Mouse (Mus musculus) heart, adult 11 months (tissue): Measurements from ENCODE around the gene Nlgn2.
A peak's percentile ranks its signal among the peaks of the same experiment; 100 is the strongest.

Experiments used
- DNase-seq: peaks from one replicate; pipeline ENCODE4 v3.0.0; 2022

The Nlgn2 gene

DNA sequence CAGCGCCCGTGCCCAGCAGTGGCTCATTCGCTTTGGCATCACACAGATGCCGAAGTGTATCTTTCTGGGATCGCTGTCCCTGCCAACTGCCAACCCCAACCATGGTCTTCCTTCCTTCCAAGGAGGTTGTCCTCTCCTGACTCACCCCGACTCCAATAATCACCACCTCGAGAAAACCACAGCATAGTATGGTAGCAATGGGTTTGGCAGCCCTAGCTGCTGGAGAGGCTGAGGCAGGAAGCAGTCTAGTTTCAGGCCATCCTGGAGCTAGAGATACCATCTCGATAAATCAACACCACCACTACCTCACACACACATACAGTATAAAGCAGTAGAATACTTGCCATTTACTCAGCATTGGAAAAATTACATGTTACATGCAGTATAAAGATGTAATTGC lies 18.7 kb downstream of the Nlgn2 start:
- no peak for DNase-seq

DNA sequence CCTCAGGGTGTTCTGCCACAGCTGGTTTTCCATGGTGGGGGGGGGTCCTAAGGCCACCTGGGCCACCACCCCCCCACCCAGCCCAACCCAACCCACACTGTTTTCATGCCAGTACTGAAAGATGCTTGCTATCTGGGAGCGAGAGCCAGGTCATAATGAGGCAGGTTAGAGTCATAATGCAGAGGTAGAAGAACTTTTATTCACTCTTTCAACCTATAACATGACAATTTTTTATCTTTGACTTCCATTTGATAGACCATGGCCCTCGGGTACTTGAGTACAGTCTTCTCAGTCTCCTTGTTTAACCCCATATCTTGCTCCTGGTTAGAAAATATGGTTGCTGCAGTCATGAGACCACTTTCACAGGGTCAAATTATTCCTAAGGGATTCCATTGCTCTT lies 19.2 kb downstream of the Nlgn2 start, which contains the start of gene Spem2:
TSS of gene Spem2 (minus strand) at position 101 of the 400 bp plus-strand sequence.
- no peak for DNase-seq

DNA sequence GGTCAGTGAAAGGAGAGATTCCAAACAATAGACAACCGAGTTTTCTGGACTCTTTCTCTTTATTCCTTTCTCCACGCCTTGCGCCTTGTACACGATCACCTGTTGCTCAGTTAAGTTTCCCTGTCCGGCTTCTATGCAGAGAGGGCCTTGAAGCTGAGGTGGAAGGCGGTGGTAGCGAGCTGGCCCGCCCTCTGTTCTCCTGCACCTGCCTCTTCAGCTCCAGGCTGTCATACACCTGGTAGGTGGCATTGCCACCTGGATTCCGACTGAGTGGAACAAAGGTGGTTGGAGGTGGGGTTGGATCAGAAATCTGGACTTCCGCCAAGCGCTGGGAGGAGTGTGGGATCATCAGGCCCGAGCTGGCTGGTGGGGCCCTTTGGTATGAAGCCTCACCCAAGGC lies 21.1 kb downstream of the Nlgn2 start:
- DNase-seq: no peak

DNA sequence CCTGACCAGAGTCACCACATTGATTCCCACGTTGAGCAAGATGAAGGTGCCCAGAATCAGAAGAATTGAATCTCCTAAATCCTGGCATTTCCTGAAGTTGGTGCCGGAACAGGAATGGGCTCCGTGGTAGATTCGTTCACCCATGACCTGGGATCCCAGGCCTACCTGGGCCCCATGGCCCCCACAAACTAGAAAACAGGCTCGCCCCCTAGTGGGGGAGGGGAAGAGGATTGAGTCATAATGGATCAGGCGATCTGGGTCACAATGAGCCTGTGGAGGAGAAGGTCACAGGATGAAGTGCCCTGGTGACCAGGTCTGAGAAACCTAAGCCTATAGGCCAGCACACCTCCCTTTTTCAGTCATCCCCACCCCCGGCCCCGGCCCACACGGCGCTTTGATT lies 22.4 kb downstream of the Nlgn2 start, which contains the start of gene Gm39566:
TSS of gene Gm39566 (minus strand) at position 144 of the 400 bp plus-strand sequence.
- DNase-seq: no peak

DNA sequence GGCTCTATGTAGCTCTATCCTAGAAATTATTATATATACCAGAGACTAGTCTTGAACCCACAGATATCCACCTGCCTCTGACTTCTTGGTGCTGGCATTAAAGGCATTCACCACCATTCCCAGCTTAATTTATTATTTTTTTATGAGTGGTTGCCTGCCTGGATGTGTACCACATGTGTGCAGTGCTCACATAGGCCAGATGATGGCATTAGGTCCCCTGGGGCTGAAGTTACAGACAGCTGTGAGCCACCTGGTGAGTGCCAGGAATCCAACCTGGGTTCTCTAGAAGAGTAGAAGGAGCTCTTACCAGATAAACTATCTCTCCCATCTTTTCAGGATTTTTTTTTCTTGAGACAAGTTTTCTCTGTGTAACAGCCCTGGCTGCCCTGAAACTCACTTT lies 27.3 kb downstream of the Nlgn2 start:
- DNase-seq: no peak

DNA sequence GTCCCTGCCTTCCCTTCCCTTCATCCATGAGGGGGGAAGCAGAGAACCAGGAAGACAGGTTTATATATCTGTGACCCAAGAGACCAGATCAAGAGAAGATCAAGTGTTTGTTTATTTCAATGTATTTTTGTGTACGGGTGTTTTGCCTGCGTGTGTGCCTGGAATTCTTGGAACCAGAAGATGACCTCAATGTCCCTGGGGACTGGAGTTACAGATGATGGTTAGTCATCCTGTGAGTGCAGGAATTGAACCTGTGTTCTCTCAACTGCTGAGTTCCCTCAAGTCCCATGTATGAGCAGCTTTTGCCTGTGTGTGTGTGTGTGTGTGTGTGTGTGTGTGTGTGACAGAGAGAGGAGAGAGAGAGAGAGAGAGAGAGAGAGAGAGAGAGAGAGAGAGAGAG lies 29.9 kb downstream of the Nlgn2 start:
- DNase-seq: no peak

DNA sequence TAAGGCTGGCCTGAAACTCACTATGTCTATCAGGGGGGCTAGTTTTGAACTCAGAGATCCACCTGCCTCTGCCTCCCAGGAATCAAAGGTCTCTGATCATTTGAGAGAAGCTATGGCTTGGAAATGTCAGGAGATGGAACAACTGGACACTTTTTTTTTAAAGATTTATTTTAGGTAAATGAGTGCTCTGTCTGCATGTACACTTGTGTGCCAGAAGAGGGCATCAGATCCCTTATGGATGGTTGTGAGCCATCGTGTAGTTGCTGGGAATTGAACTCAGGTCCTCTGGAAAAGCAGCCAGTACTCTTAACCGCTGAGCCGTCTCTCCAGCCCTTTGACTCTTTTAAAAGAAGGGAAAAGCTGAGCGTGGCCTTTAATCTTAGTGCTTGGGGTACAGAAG lies 31.2 kb downstream of the Nlgn2 start:
- DNase-seq: no peak

DNA sequence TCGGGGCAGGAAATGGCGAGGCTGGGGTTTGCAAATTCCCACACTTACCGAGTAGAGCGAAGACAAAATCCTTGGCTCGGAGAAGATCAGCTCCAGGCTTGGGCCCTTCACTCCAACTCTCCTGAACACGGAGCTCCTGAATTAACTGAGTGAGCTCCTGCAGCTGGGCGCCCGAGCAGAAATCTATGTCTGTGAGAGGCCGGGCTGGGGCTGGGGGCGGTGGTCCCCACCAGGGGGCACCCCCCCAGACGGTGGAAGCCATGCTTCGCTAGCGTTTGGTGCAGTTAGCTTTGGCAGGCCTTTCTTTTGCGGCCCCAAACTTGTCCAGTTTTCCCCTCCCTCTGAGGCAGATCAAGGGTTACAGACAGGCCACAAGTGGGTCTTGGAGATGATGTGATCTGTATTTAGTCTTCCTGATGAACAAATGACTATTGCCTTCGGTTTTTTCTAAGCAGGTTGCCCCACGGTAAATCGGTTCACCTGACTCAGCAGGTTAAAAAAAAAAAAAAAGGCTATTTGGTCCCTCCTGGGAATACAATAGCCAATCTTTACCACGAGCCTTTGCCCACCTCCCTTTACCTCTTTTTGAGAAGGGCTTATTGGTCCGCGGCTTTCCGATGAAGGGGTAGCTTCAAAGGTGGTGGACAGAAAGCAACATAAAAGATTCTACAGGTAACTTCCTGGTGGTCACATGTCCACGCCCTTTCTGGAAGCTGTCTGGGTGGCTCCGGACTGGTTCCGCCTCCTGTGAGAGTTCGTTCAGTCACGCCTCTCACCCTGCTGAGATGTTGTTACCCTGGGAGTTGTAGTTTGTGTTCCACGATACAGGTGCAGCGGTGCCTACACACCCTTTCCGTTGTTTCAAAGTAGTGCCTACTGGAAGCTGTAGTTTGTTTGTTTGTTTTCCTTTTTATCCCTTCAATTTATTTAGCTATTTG lies 32.3 kb downstream of the Nlgn2 start, which contains the start of gene Tmem102:
TSS of gene Tmem102 (minus strand) at position 653 of the 938 bp plus-strand sequence.
- DNase-seq: peak; percentile 91

DNA sequence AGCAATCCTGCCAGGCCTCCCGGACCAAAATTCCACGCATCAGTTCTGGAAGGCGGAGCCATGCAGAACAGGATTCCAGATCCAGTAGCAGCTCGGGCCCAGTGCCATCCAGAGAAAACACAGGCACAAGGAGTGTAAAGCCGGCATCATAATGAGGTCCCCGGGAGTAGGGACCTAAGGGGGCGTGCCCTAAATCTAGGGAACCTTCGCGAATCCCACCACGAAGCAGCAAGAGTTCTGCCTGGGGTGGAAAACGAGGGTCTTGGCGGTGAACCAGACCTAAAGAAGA lies 33.0 kb downstream of the Nlgn2 start:
- DNase-seq: peak; percentile 96

DNA sequence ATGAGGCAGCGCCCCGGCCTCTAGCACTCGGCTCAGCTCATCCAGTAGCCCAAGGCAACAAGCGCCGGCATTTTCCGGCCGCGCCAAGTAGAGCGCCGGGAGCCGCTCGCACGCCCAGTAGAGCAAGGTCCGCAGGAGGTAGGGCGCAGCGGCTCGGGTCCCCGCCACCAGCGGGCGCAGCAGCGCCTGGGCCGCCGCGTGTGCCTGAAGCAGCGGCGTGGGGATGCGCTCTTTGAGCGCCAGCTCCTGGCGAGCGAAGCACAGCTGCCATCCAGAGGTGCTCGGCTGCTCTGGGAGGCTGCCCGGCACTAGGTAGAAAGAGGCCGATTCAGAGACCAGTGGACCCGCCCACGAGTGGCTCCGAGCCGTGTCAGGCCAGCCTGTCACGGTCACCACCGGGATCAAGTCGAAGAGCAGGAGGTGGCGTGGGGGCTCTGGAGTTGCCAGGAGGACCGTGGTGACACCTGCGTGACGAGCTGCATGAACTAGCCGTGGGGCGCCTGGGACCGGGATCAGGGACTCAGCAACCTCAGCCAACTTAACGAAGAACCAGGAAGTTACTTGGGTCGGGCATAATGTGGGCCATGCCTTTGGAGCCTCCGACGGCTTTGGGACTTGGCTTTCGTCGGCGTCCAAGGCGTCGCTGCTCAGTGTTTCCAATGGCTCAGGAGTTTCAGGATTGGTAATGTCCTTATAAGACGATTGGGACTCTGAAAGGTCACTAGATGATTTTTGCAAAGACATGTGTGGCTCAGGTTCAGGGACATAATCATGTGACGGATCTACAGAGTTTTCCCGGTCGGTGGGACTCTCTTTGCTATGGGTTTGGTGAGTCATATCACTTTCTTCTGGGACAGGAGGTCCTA lies 33.6 kb downstream of the Nlgn2 start:
- peak; percentile 98 for DNase-seq

DNA sequence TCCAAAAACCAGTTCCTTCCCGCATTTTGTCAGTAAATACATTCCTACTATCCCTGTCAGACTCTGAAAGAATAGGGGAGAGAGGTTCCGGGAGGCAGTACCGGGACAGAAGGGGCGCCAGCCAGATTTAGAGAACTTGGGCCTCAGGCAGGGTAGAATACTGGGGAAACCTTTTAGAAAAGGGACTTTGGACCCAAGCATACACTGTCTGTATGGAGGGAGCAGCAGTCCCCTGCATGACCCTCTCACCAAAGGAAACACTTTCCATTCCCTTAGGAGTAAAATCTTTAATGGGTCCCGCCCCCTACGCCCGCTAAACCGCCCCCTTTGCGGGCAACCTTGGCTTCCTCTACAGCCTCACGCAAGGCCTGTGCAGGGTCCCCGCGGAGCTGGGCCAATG lies 34.3 kb downstream of the Nlgn2 start:
- DNase-seq: no peak

DNA sequence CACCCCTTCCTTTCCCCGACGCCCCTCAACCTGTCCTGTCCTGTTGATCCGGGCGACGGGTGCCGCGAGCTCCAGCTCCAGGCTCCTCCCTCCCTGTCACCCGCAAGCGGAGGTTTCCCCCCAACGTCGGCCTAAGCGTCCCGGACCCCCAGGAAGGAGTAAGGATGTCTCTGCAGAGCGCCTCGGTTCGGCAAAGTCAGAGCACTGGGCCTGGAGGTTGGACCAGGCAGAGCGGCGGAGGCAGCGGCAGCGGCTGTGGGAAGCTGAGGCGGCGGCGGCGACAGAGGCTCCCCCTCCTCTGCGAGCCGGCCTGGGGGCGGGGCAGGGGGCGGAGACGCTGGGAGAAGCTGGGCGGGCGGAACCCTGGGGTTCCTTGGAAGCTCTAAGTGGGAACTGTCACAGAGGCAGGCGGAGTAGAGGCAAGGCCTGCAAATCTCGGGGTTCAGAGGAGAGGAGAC lies 34.9 kb downstream of the Nlgn2 start:
- DNase-seq: peak; percentile 99

DNA sequence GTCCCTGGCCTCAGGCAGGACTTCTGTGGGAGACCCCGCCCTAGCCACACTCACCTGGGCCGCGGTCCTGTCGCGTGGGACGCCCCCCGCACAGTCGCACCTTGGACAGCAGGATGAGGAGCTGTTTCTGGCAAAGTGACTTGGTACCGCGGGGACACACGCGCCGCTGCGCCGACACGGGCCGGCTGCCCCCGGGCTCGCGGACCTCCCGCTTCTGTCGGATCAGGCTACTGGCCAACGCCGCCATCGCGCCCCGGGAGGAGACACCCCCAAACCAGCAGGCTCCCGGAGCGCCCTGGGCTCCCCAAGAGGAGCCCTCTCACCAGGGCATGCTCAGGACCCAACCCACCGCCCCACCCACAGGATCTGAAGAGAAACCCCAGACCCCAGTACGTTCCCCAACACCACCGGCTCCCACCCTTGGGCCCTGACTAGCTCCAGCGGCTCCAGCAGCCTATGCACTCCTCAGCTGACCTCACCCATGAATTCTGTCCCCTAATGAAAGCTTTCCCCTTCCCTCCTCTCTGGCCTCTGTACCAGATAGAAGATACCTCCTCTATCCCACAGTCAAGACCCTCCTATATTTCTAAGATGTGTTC lies 36.1 kb downstream of the Nlgn2 start, which contains the start of gene Fgf11:
TSS of gene Fgf11 (minus strand) at position 479 of the 599 bp plus-strand sequence.
- DNase-seq: peak; percentile 95

DNA sequence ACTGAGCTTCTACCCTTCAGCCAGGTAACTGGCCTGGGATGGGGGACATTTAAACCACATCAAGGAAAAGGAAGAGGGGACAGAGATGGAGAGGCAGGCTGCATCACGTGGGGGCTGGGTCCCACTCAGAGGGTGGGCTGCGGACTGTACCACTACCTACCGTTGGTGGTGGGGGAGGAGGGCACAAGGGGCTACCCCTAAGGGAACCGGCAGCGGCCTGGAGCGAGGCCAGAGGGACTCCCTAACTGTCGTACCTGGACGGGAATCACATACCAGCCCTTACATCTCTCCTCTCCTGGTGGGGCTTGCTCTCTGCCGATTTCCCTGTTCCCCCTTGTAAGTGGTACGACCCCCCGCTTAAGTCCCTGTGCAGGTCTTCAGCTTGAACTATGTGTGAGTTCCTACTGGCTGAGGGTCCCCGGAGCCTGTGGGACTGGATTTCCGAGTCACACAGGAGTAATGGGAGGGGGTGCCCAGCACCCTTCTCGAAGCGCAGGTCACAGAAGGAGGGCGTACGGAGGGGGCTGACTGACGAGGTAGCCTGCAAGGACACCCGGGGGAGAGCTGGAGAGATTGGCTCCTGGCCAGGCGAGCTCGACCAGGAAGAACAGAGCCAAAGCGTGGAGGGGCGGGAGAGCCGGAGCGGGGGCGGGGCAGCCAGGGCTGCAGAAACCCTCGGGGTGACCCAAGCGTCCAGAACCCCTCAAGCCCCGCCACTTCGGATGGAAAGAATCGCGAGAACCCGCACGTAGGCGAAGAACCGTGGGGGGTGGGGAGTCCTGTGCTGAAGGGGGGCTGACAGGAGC lies 37.0 kb downstream of the Nlgn2 start:
- DNase-seq: peak; percentile 97

DNA sequence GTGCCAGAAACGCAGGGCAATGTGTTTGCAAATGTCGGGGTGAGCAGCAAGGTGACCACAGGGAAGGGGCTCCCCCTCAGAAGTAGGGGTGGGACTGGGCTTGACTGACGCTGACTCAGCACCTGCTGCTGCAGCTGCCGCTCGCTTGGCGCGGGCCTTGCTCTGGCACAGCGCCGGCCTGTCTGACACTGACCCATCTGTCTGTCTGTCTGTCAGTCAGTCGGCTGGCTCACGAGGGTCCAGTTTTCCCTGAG lies 37.5 kb downstream of the Nlgn2 start:
- no peak for DNase-seq

DNA sequence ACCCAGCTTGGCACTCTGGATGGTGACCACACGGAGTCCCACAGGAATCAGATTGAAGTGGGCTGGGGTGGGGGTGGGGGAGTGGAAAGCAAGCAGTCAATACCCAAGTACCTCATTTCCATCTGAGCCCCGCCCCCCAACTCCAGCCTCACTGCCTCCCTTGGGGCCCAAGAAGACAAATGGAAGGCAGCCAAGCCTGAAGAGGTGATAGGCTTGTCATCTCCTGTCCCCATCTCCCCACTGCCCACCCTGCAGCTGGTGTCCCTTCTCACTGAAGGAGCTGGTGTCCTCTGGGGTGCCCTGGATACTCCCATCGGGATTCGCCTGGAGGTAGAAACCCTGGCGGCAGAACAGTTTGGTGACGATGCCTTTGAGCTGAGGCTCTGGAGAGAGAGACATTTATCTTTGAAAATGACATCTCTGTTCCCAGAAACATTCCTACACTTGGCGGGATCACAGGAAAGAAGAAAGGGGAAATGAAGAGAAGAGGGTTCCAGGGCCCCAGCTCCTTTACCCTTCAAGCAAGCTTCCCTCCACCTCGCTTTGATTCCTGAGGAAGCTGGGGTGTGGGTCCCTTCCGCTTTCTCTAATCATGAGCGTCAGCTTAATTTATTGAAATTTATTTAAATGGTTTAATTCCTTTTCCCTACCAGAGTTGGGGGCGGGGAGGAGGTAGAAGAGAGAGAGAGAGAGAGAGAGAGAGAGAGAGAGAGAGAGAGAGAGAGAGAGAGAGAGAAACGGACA lies 38.0 kb downstream of the Nlgn2 start:
- peak; percentile 94 for DNase-seq

DNA sequence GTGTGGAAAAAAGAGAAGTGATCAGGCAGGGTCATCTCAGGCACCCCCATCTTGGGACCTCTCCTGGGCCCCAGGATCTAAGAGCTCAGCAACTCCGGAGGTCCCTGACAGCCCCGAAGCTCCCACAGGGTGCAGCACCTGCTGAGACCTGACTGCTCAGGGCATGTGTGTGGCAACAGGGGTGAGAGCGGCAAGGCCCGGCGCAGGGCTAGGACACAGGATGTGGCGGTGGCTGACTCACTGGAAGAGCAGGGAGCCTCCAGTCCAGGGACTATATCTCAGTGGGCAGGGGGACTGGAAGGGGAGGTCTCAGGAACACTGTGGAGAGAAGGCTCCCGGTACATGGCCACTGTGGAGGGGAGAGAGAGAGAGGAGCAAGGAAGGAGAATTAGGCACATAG lies 39.7 kb downstream of the Nlgn2 start:
- DNase-seq: peak; percentile 90

DNA sequence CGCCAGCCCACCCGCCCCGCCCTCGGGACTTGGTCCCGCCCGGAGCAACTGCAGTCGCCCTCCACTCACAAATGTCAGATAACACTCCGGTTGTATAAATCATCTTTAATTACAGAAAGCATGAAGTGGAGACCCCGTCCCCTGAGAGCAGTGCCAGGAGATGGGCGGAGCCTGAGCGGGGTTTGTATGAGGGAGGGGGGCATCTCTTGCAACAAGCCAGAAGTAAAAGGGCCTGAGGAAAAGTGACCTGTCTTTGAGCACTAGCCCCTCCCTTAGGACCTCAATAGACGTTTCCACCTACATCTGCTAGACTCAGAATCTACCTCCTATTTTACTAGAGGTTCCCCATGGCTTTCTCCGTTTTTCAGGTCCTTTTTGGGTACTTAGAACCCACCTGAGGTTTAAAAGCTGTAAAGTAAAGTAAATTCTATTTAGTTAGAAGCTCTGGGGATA lies 41.6 kb downstream of the Nlgn2 start:
- DNase-seq: no peak

DNA sequence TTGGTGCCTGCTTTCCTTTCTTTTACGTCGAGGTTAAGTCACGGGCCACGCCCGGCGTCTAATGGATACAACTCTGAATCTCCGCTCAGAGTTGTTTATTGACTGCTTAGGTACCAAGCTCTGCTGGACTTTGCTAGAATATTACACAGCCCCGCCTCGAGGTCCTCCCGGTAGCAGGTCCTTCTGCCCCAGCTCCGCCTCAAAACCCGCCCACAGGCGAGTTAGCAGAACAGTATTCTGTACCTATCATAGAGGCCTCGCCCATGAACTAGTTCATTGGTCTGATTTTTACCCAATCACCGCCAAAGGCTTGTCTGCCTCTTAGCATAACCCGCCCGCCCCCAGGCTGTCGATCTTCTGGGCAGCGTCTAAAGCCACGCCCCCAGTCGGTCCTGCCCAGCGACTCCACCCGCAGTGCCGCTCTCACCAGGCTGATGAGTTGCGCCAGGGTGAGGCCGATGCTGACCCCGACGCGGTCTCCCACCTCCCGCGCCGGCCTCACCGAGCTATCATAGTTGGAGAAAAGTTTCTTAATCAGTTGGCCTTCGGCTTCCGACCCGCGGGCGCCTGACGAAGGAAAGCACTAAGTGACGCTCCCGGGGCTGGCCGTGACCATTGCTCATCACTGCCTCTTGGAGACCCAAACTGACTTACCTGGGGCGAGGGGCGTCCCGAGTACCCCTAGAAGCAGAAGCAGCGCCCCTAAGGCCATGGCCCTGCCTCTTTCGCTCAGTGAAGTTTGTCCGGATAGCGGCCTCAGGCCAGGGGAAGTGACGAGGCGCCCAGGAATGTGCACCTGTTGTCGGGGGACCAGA lies 42.2 kb downstream of the Nlgn2 start, which contains the start of gene Chrnb1:
TSS of gene Chrnb1 (minus strand) at position 776 of the 815 bp plus-strand sequence.
- peak; percentile 100 for DNase-seq

DNA sequence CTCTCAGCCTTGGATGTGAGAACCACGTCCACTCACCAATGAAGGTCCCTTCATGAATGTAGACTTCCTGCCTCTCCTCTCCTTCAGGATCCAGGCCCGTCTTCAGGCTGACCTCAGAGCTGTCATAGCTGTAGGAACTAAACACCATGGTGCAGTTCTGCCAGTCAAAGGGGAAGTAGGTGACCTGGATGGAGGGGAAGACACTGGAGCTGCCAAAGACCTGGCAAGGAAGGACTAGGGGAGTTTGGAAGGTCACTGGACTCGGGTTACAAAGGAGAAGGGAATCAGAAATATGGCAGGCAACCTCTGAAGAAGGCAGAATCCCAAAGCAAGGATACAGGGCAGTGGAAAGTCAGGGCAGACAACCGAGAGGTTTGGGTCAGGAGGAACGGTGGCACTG lies 44.2 kb downstream of the Nlgn2 start:
- DNase-seq: no peak

DNA sequence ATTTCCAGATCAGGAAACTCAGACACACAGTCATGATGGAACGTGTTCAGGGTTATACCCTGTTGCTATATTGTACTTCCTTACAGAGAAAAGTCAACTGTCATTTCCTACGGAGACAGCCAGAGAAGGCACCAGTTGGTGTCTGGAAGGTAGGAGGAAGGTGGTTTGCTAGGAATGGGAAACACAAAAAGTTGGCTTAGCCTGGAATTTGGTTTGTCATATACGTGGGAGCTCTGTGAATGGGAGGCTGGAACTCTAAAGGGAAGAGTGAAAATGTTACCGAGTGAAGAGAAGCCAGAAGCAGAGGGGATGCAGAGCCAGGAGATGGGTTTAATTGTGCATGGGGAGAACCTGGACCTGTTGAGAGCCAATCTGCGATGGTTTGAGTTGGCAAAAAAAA lies 46.2 kb downstream of the Nlgn2 start:
- no peak for DNase-seq
